Mouse (Mus musculus) heart, adult 9 months (tissue): ENCODE measurements at regions not wholly inside any gene's neighbourhood (a gene's known extent, or its start where the extent isn't known, plus 50 kb on each side); places are given as distances from the start of the nearest gene placed in this dataset.
"Not testable (repeated sequence)": the region's sequence is repeated elsewhere in the genome, so short reads cannot be mapped to it uniquely, and the experiment has no call there.

Experiments used
- DNase-seq, 2 experiments: peaks; one replicate each; pipeline ENCODE4 v3.0.0; 2022; ENCODE audit warnings: low spot score in 2 of 2

GRCm38 (mm10) chr5:59831836-59832235, 1976.8 kb upstream of the G6pd2 start:
- no peak for DNase-seq

GRCm38 (mm10) chr5:59845745-59846144, 1962.9 kb upstream of the G6pd2 start:
- no peak for DNase-seq

GRCm38 (mm10) chr5:59847643-59848042, 1961.0 kb upstream of the G6pd2 start:
- no peak for DNase-seq

- DNase-seq = no peak
Measured at GRCm38 (mm10) chr5:59893952-59894724, 1914.5 kb upstream of the G6pd2 start.

- no peak for DNase-seq
Measured at GRCm38 (mm10) chr5:59921910-59922309, 1886.7 kb upstream of the G6pd2 start.

GRCm38 (mm10) chr5:59940861-59941260, 1867.8 kb upstream of the G6pd2 start:
- no peak for DNase-seq

GRCm38 (mm10) chr5:59945761-59946160, 1862.9 kb upstream of the G6pd2 start:
- no peak for DNase-seq

- no peak for DNase-seq
Measured at GRCm38 (mm10) chr5:59947831-59948568, 1860.6 kb upstream of the G6pd2 start.

GRCm38 (mm10) chr5:59956240-59956639, 1852.4 kb upstream of the G6pd2 start:
- not testable (repeated sequence) for DNase-seq

- peak in 1 of 2 experiments; percentile 2 for DNase-seq
Measured at GRCm38 (mm10) chr5:59996698-59997097, 1811.9 kb upstream of the G6pd2 start.

- DNase-seq = not testable (repeated sequence)
Measured at GRCm38 (mm10) chr5:60042603-60043175, 1765.9 kb upstream of the G6pd2 start.

- DNase-seq = no peak
Measured at GRCm38 (mm10) chr5:60049053-60049452, 1759.6 kb upstream of the G6pd2 start.

GRCm38 (mm10) chr5:60061178-60061577, 1747.4 kb upstream of the G6pd2 start:
- no peak for DNase-seq
